12 mouse cellular contexts compared by ENCODE assay signal in the genomic region with DNA sequence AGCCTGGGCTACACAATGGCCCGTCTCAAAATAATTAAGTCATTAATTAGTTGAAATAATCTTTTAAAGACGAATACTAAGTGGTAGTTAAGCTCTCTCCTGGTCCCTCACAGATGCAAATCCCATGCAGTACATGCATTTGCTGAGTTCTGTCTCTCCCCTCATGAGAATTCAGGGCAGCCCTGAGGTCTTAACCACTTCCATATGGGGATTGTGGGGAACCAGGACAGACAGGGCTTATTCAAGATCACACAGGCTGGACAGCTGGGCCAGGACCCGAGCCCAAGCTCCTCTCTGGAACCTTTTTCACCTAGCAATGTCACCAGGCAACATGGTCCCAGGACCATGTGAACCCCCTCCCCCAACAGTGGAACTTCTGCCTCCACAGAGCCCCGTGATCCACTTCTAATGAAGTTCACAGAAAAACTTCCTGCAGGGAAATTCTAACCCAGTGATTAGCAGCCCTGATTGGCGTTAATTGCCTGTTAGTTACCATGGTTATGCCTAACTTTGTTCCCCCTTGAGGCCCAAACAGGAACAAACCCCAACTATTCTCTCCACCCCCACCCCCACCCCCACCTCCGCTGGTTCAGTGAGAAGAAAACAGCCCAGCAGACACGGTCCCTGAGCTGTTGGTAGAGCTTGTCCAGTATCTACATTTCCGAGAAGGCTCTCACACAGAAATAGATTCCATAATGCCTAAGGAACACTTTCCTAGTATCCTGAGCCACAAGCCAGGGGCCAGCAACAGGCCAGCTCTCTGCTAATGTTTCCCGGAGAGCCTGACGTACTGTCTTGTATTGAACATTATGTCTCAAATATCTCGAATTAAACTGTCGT. TPM values are rescaled to one million over a fixed set of nuclear protein-coding genes. Genes with fewer than 3 reads are reported as not detected.
DNase-seq lines count a peak whose midpoint lies in the region; ATAC-seq lines count a peak whose summit lies in the region.
"Had no signal": no experiment of that assay in that cellular context is flagged by ENCODE, and none has a peak within 500 bp of the region (broad histone marks: within the 10 kb centered on the region; RNA-seq: fewer than 3 reads in every experiment).

No protein-coding gene starts in this region.

- peak; percentile 75 for DNase-seq in heart, adult 11 months
- no peak for DNase-seq in heart, adult 9 months (ENCODE audit: low spot score in 2 of 2)
- DNase-seq in CD4-positive, CD25-positive, alpha-beta regulatory T cell, adult 2 months (ENCODE audit: low read depth, low spot score): peak; percentile 24
- DNase-seq in thymus, postnatal 25 days: no peak
- no peak for DNase-seq in frontal cortex, adult 2 months (ENCODE audit: extremely low spot score in 1 of 2, low spot score in 1 of 2)
- DNase-seq in spleen, postnatal 4 days (ENCODE audit: low spot score in 2 of 2): no peak
- DNase-seq: adrenal gland, postnatal 25 days; cerebellum, postnatal 14 days; kidney, adult 8-10 months; lung, adult 2 months had no signal

- no peak overlapping the region for H3K4me3 ChIP-seq in embryonic facial prominence, embryonic 12.5 days

- 19% methylated on average over 12 of the region's 12 CpGs for WGBS in embryonic facial prominence, embryonic 12.5 days

- H3K9ac ChIP-seq in embryonic facial prominence, embryonic 12.5 days: no peak overlapping the region

- peak; percentile 54; the same call in 1 of the 2 replicates for ATAC-seq in embryonic facial prominence, embryonic 12.5 days (ENCODE audit: insufficient number of reproducible peaks, insufficient read depth, low FRiP score, low TSS enrichment)
- ATAC-seq in hematopoietic stem cell, adult 5-6 weeks (replicated peaks in 1 of 2; ENCODE audit: insufficient read depth in 1 of 2, low FRiP score in 2 of 2, low TSS enrichment in 1 of 2, low read depth in 1 of 2, poor library complexity in 2 of 2, severe bottlenecking in 2 of 2): peak; percentile 30 to 59; a peak in 2 of 4 replicates

- no peaks in the 10 kb centered on the region for H3K27me3 ChIP-seq in embryonic facial prominence, embryonic 12.5 days

- no peak overlapping the region for H3K4me2 ChIP-seq in embryonic facial prominence, embryonic 12.5 days (replicated peaks)

- peak overlapping the region; percentile 63; the same call in 1 of the 2 replicates for H3K27ac ChIP-seq in embryonic facial prominence, embryonic 12.5 days

- peaks cover 13% of the 10 kb centered on the region for H3K4me1 ChIP-seq in embryonic facial prominence, embryonic 12.5 days

- no peaks in the 10 kb centered on the region for H3K36me3 ChIP-seq in embryonic facial prominence, embryonic 12.5 days

- no peaks in the 10 kb centered on the region for H3K9me3 ChIP-seq in embryonic facial prominence, embryonic 12.5 days

RNA-seq across cellular contexts. Expression of a gene that starts 27.5 kb away (rescaled TPM):
- 614 and 637 TPM in 2 replicates for polyA plus RNA-seq in embryonic facial prominence, embryonic 12.5 days (2016; fragmentation: Nextera tagmentation; extraction: Ambion mirVana)
- total RNA-seq in hematopoietic stem cell, adult 5-6 weeks (2017): 215 and 321 TPM in 2 replicates
- polyA plus RNA-seq in frontal cortex, adult 2 months (2012; rRNA removed): 90.9 and 96.1 TPM in 2 replicates

Comparison
In these comparisons a context has a peak if more than half of its experiments do, and no peak if none do; other contexts are left out.
1. DNase-seq: peak in heart, adult 11 months (single experiment) and CD4-positive, CD25-positive, alpha-beta regulatory T cell, adult 2 months (single experiment); none in heart, adult 9 months (0 of 2), thymus, postnatal 25 days (single experiment), frontal cortex, adult 2 months (0 of 2) and spleen, postnatal 4 days (0 of 2).